Mouse (Mus musculus): ENCODE data around the gene St6gal1.

DNA sequence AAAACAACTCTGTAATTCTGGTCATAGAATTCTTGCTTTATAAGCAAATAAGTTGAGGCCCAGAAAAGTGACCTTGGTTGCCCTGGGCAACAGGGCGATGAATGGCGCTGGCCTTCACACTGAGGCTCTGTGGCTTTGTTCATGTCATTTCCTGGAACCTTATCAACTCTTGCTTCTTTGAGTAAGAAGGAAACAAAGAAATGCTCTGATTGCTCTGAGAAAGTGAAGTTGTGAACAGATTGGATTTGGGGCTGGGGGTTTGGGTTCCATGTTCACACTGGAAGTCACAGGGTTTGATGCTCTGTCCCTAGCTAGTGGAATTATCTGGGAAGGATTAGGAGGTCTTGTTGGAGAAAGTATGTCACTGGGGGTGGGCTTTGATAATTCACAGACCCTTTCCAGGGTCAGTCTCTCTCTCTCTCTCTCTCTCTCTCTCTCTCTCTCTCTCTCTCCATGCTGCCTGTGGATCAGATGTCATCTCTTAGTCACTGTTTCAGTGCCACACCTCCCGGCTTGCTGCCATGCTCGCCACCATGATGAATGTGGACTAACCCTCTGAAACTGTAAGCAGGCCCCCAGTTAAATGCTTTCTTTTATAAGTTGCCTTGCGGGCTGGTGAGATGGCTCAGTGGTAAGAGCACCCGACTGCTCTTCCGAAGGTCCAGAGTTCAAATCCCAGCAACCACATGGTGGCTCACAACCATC is 50.2 kb downstream of the St6gal1 start:
- TF ChIP-seq POLR2A (IDR thresholded peaks at IDR 0.05; ENCODE audit: extremely low read depth, insufficient read depth, low read length) (no peak), CTCF (IDR thresholded peaks at IDR 0.05; ENCODE audit: extremely low read depth, insufficient read depth, low read length) (no peak)
